Mouse (Mus musculus) erythroblast, embryonic 14.5 days (primary cell): Measurements from ENCODE around the gene Snx4. TPM values are rescaled to one million over a fixed set of nuclear protein-coding genes. Genes with fewer than 3 reads are reported as not detected.

ENCODE experiments used
- H3K27me3 ChIP-seq: 2 replicates; pipeline ENCODE4 v1.6.1; 2012; ENCODE audit warnings: inconsistent platforms; ENCODE audit not compliant: control insufficient read depth
- H3K36me3 ChIP-seq: 2 replicates; pipeline ENCODE4 v1.6.1; 2012; ENCODE audit warnings: mild to moderate bottlenecking, inconsistent platforms; ENCODE audit not compliant: control insufficient read depth
- H3K4me1 ChIP-seq: 2 replicates; pipeline ENCODE4 v1.6.1; 2012; ENCODE audit warnings: inconsistent platforms; ENCODE audit not compliant: control insufficient read depth
- H3K4me3 ChIP-seq: replicated peaks from 2 replicates; pipeline ENCODE3; 2012; ENCODE audit warnings: moderate library complexity, mild to moderate bottlenecking, inconsistent platforms
- H3K9me3 ChIP-seq: 2 replicates; pipeline ENCODE4 v1.6.1; 2012; ENCODE audit warnings: low read length, inconsistent platforms, mixed read lengths; ENCODE audit not compliant: control insufficient read depth
- GATA1 ChIP-seq: IDR thresholded peaks from 2 replicates; pipeline ENCODE4 v1.6.1; 2012; ENCODE audit warnings: low read length, inconsistent platforms, mixed read lengths
- TAL1 ChIP-seq: IDR thresholded peaks from 3 replicates; pipeline ENCODE4 v1.6.1; 2012; ENCODE audit warnings: low read length, inconsistent platforms, mixed read lengths
- polyA plus RNA-seq: library from polyadenylated mRNA; stranded (reverse); fragments of >175 nt; gene quantifications from 2 replicates; pipeline ENCODE4 v1.2.3, GENCODE M21; 2012

The Snx4 gene
- polyA plus RNA-seq, 1 experiment = 0.37 TPM

GRCm38 (mm10) chr16:33327101-33327500, 75.9 kb downstream of the Snx4 start:
- no peak overlapping the region for H3K4me3 ChIP-seq
- no peaks in the 10 kb centered on the region for H3K27me3 ChIP-seq
- H3K36me3 ChIP-seq = no peaks in the 10 kb centered on the region
- H3K9me3 ChIP-seq = no peaks in the 10 kb centered on the region
- no peaks in the 10 kb centered on the region for H3K4me1 ChIP-seq
- TF ChIP-seq TAL1 (no peak), GATA1 (no peak)

- no peaks in the 10 kb centered on the region for H3K4me1 ChIP-seq
- no peaks in the 10 kb centered on the region for H3K36me3 ChIP-seq
- no peak for TF ChIP-seq GATA1
- TF ChIP-seq TAL1 = no peak
- no peak overlapping the region for H3K4me3 ChIP-seq
- H3K27me3 ChIP-seq = no peaks in the 10 kb centered on the region
- no peaks in the 10 kb centered on the region for H3K9me3 ChIP-seq
Observed at GRCm38 (mm10) chr16:33333015-33333414, 81.8 kb downstream of the Snx4 start.

- no peaks in the 10 kb centered on the region for H3K9me3 ChIP-seq
- no peak for TF ChIP-seq TAL1
- H3K27me3 ChIP-seq = no peaks in the 10 kb centered on the region
- H3K4me1 ChIP-seq = peaks cover 5% of the 10 kb centered on the region; the same call in 1 of the 2 replicates
- H3K36me3 ChIP-seq = no peaks in the 10 kb centered on the region
- no peak overlapping the region for H3K4me3 ChIP-seq
Observed at GRCm38 (mm10) chr16:33337177-33337576, 85.9 kb downstream of the Snx4 start.

GRCm38 (mm10) chr16:33337681-33338080, 86.4 kb downstream of the Snx4 start:
- Histone ChIP-seq H3K4me3 (no peak overlapping the region), H3K9me3 (no peaks in the 10 kb centered on the region), H3K4me1 (peaks cover 5% of the 10 kb centered on the region; the same call in 1 of the 2 replicates), H3K36me3 (no peaks in the 10 kb centered on the region), H3K27me3 (no peaks in the 10 kb centered on the region)
- TF ChIP-seq GATA1 (no peak), TAL1 (no peak)

- no peak for TF ChIP-seq TAL1
- Histone ChIP-seq H3K9me3 (no peaks in the 10 kb centered on the region), H3K36me3 (no peaks in the 10 kb centered on the region), H3K4me3 (no peak overlapping the region), H3K4me1 (peaks cover 5% of the 10 kb centered on the region; the same call in 1 of the 2 replicates), H3K27me3 (no peaks in the 10 kb centered on the region)
Observed at GRCm38 (mm10) chr16:33338492-33338891, 87.2 kb downstream of the Snx4 start.

GRCm38 (mm10) chr16:33339476-33339875, 88.2 kb downstream of the Snx4 start:
- Histone ChIP-seq H3K27me3 (no peaks in the 10 kb centered on the region), H3K4me1 (peaks cover 5% of the 10 kb centered on the region; the same call in 1 of the 2 replicates), H3K36me3 (no peaks in the 10 kb centered on the region), H3K4me3 (no peak overlapping the region), H3K9me3 (no peaks in the 10 kb centered on the region)
- TF ChIP-seq TAL1 = no peak
- TF ChIP-seq GATA1 = no peak

- H3K27me3 ChIP-seq = no peaks in the 10 kb centered on the region
- TF ChIP-seq GATA1 (no peak), TAL1 (no peak)
- no peak overlapping the region for H3K4me3 ChIP-seq
- no peaks in the 10 kb centered on the region for H3K9me3 ChIP-seq
- peaks cover 5% of the 10 kb centered on the region; the same call in 1 of the 2 replicates for H3K4me1 ChIP-seq
- no peaks in the 10 kb centered on the region for H3K36me3 ChIP-seq
Observed at GRCm38 (mm10) chr16:33342356-33342755, 91.1 kb downstream of the Snx4 start.

GRCm38 (mm10) chr16:33343106-33343505, 91.9 kb downstream of the Snx4 start:
- no peaks in the 10 kb centered on the region for H3K27me3 ChIP-seq
- H3K4me1 ChIP-seq = peaks cover 5% of the 10 kb centered on the region; the same call in 1 of the 2 replicates
- H3K9me3 ChIP-seq = no peaks in the 10 kb centered on the region
- TF ChIP-seq TAL1 (no peak), GATA1 (no peak)
- no peak overlapping the region for H3K4me3 ChIP-seq
- H3K36me3 ChIP-seq = no peaks in the 10 kb centered on the region

- no peaks in the 10 kb centered on the region for H3K36me3 ChIP-seq
- H3K9me3 ChIP-seq = no peaks in the 10 kb centered on the region
- TF ChIP-seq GATA1 (no peak), TAL1 (no peak)
- H3K27me3 ChIP-seq = no peaks in the 10 kb centered on the region
- H3K4me3 ChIP-seq = no peak overlapping the region
- H3K4me1 ChIP-seq = peaks cover 5% of the 10 kb centered on the region; the same call in 1 of the 2 replicates
Observed at GRCm38 (mm10) chr16:33343601-33344000, 92.4 kb downstream of the Snx4 start.

GRCm38 (mm10) chr16:33344379-33344778, 93.1 kb downstream of the Snx4 start:
- TF ChIP-seq TAL1 = no peak
- no peak for TF ChIP-seq GATA1
- H3K36me3 ChIP-seq = no peaks in the 10 kb centered on the region
- H3K4me1 ChIP-seq = peaks cover 5% of the 10 kb centered on the region; the same call in 1 of the 2 replicates
- no peak overlapping the region for H3K4me3 ChIP-seq
- no peaks in the 10 kb centered on the region for H3K9me3 ChIP-seq
- no peaks in the 10 kb centered on the region for H3K27me3 ChIP-seq
